Mouse (Mus musculus) heart, adult 18-20 months (tissue): Measurements from ENCODE around the gene Golm1. TPM values are rescaled to one million over a fixed set of nuclear protein-coding genes. Genes with fewer than 3 reads are reported as not detected.
"Not testable (repeated sequence)": the region's sequence is repeated elsewhere in the genome, so short reads cannot be mapped to it uniquely, and the experiment has no call there.

Source experiments
- DNase-seq, 2 experiments: peaks; one replicate each; pipeline ENCODE4 v3.0.0; 2021 to 2022; ENCODE audit warnings: mixed read lengths in 1 of 2
- total RNA-seq, 2 experiments: library from RNA; stranded (reverse); gene quantifications; 2 replicates each; pipeline ENCODE4 v1.2.3; 2021

Golm1 gene
- total RNA-seq, 2 experiments from 2014 or later, result 14.6 to 19.4 TPM

DNA sequence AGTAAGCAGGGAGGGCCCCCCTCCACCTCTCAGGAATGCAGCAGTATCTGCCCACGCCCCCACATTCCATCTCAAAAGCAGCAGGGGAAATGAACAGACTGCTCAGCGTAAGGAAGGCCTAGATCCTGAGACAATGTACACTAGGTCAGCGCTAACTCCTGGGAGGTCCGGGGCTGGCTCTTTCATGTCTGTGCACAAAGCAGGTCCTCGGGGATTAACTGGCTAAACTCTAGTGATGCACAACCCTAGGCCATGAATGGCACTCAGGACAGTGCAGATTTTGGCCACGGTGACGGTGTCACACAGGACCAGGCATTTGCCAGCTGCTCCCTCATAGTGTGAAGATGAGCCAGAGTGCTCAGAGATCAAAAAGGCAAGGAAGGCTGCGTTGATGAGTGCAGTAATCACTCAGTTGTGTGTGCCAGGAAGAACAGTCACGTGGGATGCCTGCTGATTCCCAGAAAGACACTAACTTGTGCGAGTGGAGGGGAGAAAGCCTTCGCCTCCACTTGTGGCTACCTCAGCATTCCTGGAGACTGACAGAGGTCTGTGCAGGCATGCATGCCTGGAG, 28.9 kb downstream of the Golm1 start:
- no peak for DNase-seq

DNA sequence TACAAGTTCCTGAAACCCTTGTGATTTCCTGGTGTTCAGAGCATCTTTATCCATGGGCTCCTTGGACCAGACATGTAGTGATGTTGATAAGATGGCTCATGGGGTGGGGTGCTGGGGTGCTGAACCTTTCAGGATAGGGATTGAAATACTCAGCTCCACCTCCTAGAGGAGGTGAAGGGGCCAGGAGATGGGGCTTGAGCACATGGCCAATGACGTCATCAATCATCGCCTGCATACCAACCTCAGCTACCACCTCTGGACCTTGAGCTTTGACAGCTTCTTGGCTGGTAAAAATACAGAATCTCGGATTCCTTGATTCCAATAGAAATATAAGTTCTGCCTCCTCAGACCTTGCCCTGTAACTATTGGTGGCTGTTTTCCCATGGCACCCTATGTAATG, 30.1 kb downstream of the Golm1 start:
- DNase-seq, result no peak

DNA sequence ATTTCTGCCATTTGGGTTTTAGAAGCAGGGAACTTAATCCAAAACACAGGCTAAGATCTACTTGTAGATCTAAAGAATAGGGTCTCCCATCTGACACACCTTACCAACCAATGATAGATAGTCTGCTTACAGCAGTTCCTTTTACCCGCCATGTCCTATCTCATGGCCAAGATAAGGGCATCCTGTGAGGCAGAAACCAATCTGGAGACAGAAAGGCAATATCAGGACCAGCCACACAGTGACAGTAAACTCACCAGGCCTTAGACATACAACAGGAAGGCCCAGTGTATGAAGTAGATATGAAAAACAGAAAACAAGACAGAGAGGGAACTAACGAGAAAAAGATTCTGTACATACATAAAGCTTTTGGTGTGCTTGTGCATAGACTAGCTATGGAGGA, 32.8 kb downstream of the Golm1 start:
- no peak for DNase-seq

DNA sequence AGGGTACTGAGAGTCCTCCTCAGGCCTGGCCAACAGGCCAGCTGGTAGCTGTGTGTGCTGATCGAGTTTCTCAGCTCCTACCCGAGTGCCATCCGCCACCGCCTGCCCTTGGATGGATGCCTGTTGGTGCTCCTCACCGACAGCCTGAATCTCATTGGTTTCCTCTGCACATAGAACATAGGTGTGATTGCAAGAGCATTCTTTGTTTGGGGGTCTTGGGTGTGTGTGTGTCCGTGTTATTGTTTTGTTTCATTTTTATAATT, 35.5 kb downstream of the Golm1 start:
- DNase-seq, result no peak

DNA sequence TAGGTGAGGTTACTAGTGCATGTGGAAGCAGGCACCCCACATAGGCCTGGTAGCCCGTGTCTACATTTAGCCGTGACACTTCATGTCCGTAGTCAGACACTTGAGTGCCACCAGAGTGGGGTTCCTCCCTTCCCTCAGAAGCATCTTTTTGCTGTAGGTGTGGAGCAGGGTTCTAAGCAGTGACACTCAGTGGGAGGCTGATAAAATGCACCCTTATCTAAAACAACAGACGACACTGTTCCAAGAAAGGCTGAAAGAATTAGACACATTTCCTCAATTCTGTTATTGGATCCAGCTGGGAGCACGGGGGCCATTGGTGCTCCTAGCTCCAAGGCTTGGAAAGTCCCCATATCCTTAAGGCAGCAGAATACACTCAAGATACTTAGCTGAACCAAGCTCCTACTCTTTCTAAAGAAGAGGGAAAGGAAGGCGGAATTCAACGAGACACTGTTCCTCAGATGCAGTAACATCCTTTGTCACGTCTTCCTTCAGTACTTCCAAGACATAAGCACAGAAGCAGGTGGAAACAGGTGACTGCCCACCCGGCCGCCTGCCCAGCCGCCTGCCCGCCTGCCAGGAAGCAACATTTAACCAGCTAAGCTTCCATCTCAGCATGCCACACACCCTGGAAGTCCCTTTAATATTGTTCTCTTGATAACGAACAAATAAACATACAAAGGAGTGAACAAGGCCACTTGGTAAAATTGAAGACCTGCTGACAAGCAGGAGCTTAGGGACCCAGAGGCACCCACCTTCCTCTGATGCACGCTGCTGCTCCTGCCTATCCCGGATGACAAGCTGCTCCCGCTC, 36.0 kb downstream of the Golm1 start:
- no peak for DNase-seq

DNA sequence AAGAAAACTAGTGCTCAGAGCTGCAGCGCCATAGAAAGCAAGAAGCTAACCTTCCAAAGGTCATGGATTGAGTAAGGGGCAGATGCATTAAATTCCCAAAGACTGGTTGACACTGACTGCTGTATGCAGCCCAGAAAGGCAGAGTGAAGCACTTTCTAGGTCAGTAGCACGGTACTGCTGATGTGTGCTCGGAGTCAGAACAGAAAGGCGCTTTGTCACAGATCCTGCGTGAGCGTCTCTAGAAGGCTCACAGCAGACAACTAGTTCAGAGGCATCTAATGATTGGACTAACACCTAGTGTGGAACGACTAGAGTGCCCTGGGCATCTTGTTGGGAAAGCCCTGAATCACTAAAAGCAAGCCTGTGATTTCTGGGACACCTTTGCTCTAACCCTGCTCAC, 37.8 kb downstream of the Golm1 start:
- DNase-seq, result no peak

DNA sequence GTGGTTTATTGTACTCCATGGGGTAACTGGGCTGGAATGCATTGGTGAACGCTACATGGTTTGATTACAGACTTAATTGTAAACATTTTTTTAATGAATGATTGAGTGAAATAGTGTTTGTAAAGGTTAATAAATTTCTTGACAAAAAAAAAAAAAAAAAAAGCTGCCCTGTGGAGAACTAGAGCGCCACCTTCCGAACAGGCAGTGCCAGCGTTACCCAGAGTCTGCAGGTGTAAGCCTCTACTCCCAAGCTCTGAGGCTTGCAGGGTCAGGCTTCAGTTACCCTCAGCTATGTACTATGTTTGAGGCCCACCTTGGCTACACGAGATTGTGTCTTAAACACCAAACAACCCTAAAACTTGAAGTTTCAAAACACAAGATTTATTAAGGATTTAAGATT, 41.0 kb downstream of the Golm1 start:
- no peak for DNase-seq

DNA sequence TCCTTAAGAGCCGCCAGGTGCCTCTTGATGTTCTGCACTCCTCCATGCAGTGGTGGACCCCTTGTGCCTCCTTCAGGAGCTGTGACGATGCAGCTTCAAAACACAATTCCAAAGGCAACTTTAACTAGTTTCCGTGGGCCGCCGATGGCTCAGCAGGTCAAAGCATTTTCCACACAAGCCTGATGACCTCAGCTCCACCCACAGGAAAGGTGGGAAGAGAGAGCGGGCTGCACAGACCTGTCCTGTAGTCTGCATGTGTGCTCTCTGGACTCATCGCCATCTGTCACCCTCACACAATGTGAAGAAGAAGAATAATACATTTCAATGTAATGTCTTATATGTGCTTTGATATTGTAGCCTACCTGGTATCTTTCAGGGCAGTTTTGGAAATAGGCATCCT, 48.9 kb downstream of the Golm1 start:
- DNase-seq, result no peak

DNA sequence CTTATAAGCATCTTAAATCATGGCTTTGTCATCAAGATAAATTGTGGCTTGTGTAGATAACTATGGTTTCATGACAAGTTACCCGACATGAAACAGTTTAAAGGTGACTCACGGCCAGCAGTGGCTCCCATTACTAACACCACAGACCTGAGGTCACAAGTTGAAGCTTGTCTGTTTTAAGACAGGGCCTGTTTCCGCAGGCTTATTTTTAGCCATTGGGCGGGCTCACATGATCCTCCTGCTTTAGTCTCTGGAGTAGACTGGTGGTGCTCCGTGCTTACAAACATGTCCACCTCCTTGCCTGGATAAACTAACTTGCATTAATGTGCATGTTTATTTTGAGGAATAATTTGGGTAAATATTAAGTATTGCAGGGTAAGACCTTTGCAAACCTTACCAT, 50.7 kb downstream of the Golm1 start:
- peak; percentile 63 to 76 for DNase-seq

DNA sequence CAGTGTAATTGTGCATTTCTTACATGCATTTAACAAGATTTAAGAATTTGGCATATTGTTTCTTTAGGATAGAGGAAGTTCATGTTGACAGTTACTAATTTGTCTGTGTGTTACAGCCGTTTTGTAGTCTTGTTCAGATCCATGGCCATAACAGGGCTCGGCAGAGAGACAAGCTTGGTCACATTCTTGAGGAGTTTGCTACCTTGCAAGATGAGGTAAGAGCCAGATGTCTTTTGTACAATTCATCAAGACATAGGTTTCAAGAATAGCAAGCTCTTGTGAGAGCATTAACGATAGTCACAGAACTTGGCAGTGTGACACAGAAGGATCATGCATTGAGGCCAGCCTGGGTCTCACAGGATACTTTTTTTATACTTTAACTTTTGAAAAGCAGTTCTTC, 51.2 kb downstream of the Golm1 start:
- no peak for DNase-seq

DNA sequence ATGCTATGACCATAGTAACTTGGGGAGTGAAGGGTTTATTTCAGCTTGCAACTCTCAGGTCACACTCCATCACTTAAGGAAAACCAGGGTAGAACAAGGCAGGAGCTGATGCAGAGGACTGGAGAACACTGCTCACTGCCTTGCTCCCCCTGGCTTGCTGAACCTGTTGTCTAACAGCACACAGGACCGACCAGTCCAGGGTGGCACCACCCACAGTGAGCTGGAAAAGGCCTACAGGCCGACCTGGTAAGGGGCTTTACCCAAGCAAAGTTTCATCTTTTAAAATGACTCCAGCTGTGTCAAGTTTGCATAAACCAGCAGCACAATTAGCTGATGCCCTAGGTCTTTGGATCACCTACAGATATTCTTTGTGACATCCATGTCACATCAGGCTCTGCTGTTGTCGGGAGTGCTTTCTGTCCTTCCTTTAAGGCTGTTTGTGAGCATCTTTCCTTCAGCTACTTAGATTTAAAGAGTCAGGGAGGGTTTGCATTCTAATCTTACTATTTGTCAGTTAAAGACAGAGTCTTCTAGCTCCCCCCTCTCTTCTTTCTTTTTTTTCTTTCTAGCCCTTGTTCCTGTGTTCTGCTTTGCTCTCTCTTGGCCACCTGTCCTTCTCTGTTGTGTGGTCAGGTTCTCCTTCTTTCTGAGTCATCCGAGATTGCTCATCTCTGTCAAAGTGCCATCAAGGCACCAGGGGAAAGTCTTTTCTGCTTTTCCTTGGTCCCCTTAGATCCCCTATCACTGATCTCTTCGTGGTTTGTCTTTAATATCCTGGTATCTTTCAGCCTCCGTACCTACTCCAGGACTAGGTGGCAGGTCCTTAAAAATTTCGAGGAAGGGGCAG, 53.7 kb downstream of the Golm1 start:
- DNase-seq, result no peak

DNA sequence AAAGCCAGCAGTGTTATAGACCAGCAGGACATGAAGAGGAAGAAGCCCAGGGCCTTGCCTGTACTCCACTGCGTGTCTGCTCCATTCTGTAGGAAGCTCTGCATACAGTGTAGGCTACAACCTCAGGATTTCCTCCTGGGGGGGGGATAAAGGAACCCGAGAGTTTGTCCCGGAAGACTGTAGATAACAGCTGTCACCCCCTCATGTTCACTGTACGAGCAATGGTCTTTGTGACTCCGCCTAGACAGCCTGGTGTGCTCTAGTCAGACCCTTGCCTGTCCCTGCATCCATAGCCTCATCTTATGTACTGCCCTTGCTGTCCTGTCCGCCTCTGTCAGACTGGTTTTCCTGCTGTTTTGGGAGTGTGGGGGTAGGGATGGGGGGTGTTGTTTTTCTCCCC, 57.1 kb downstream of the Golm1 start:
- DNase-seq, result no peak

DNA sequence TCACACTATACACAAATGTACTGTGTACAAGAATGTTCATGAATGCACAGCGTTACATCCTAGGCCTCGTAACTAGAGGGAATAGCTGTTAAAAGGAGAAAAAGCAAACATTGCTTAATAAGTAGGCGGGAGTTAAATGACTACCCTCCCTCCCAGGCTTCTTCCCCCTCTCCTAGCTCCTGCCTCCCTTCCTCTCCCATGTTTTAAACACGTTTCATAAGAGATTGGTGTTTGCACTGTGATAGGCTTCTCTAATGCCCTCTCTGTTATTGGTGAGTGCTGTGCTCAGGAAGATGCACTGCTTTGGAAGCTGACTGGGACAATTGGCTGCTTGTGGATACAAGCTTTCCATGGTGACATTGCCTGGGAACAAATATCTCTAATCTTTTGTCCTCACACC, 60.1 kb downstream of the Golm1 start:
- no peak for DNase-seq

DNA sequence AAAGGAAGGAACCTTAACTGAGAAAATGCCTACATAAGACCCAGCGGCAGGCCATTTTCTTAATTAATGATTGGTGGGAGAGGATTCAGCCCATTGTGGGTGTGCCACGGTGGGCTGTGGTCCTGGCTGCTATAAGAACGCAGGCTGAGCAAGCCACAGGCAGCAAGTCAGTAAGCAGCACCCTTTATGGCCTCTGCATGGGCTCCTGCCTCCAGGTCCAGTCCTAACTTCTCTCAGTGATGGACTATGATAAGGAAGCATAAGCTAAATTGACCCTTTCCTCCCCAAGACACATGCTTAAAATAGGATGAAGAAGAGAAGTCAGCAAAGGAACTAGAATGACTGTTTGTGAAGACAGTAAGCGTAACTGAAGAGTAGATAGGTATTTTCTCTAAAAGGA, 60.5 kb downstream of the Golm1 start:
- no peak for DNase-seq

DNA sequence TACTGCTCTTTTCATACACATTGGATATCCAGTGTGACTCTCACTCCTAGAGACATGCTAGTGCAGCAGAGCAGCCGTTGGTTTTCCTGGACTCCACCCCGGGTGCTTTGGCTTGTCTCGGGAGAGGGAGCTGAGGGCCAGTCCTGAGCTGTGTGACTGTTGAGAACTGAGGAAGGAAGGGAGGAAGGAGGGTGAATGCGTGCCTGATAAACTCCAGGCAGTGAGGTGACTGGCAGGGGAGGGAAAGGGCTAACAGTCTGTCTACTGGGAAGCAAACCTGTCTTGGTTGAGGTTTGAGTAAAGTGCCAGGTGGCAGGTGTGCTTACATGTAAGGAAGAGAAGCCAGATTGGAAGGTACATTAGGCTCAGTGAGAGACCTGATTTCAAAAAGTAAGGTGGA, 61.7 kb downstream of the Golm1 start:
- no peak for DNase-seq

DNA sequence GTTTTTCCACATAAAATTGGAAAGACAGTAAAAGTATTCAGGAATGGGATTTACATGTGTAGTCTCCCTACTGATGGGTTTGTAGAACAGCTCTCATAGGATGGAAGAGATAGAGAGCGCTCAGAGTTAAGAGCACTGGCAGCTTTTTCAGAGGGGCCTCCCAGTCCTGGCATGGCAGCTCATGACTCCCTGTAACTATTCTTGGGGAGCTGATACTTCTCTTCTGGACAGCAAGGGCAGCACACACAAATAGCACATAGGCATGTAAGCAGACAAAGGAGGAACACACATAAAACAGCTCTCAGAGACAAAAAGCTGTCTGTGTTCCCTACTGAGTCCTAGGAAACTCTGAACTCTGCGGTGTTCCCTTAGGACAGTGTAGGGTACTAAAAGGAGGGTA, 65.2 kb downstream of the Golm1 start:
- DNase-seq, result peak; percentile 33 to 41

DNA sequence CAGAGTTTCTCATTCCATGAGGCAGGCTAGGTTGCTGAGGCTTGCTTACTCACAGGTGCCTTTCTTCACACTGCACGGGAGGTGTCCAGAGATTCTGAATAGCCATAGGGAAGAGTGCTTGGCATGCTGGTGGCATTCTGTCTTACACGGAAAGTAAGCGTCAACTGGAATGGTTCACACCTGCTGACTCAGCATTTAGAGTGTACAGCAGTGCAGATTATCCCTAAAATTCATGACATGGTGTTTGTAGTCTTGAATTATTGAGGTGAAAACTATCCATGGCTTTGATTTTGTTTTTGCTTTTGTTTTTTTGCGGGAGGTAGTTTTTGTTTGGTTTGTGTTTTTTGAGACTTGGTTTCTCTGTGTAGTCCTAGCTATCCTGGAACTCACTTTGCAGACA, 65.7 kb downstream of the Golm1 start:
- no peak for DNase-seq

DNA sequence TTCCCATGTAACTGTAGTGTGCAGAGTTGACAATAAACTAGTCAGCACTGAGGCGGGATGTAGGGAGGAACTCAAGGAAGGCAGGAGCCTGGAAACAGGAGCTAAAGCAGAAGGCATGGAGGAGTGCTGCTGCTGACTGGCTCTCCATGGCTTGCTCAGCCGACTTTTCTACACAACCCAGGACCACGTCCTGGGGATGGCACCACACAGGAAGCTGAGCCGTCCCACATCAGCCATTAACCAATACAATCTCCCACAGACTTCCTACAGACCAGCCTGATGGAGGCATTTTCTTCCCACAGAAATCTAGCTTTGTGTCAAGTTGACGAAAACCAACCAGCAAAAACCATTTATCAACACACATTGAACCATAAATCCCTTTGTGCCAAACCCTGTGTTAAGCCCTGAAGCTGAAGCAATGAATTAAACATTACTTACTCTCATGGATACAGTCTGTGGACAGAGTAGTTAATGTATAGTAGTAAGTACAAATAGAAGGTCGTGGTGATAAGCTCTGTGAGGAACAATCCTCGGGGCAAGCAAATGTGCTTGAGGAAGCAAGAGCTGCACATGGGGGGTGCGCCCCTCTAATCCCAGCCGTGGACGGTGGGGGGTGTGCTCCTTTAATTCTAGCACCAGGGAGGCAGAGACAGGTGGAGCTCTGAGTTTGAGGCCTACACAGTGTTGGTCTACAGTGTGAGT, 70.2 kb downstream of the Golm1 start:
- DNase-seq, result no peak

DNA sequence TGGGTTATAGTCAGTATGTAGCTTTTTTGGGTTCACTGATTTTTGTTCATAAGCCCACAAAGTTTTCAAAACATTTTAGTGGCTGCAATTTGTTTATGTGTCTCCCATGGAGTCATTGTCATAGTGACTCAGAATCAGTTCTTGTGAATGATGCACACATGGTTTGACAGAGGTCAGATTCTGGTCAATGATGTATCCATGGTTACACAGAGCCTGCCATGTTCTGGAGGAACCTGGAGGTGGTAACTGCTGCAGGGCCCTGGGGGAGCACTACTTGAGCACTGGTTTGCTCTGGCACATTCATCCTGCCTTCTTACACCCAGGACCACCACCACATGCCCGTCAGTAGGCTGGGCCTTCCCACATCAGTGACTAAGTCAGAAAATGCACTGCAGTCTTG, 71.1 kb downstream of the Golm1 start:
- no peak for DNase-seq

DNA sequence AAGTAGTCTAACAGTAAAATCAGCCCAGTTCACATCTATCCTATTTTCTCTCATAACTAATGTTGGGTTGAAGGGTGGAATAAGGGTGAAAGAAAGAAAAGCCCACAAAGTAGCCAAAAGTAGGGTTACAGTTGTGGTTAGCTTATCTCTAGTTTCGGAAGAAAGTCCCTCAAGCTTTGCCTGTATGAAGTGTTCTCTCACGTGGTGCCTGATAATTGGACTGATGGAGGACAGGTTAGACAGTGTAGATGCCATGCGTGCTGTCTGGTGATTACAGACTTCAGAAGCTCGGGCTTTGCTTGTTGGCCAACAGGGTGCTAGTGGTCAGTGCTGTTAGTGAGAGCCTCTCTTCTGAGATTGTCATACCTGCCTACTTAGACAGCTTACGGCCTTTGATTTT, 72.5 kb downstream of the Golm1 start:
- DNase-seq, result no peak

DNA sequence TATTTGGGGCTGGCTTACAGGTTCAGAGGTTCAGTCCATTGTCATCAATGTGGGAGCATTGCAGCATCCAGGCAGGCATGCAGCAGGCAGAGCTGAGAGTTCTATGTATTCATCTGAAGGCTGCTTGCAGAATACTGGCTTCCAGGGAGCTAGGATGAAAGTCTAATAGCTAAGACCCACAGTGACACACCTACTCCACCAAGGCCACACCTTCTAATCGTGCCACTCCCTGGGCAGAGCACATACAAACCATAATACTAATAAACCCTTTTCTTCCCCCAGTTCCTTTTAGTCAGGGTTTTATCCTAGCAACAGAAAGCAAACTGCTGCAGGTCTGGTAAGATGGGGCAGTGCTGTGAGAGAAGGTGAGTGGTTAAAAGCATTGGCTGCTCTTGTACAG, 83.0 kb downstream of the Golm1 start:
- DNase-seq, result no peak

DNA sequence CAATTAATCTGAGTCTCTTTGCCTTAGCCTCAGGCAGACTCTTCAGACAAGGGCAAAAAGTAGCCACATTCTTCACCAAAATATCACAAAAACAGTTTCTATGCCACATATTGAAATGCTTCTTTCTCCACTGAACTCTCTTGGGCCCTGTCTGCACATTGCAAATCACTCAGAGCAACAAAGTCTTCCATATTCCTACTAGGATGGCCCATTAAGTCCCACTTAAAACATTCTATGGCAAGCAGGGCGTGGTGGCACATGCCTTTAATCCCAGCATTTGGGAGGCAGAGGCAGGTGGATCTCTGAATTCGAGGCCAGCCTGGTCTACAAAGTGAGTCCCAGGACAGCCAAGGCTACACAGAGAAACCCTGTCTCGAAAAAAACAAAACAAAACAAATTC, 83.6 kb downstream of the Golm1 start:
- not testable (repeated sequence) for DNase-seq

DNA sequence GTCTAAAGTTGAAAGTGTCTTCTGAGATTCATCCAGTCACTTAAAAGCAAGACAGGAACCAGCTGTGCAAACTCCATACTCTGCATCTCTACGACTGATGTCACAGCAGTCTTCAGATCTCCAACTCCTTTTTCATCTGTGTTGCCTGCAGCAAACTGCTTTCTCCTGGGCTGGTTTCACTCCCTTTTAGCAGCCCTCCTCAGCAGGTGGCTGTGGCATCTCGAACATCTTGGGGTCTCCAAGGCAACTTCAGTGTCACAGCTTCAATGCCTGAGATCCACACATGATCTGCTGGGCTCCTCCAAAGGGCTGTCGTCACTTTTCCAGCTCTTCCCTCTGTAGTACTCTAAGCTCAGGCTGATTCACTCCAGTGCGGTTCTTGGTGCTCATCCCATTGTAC, 84.9 kb downstream of the Golm1 start:
- DNase-seq, result no peak
